Comparison of ENCODE assay signal across 10 mouse cellular contexts in the genomic region with DNA sequence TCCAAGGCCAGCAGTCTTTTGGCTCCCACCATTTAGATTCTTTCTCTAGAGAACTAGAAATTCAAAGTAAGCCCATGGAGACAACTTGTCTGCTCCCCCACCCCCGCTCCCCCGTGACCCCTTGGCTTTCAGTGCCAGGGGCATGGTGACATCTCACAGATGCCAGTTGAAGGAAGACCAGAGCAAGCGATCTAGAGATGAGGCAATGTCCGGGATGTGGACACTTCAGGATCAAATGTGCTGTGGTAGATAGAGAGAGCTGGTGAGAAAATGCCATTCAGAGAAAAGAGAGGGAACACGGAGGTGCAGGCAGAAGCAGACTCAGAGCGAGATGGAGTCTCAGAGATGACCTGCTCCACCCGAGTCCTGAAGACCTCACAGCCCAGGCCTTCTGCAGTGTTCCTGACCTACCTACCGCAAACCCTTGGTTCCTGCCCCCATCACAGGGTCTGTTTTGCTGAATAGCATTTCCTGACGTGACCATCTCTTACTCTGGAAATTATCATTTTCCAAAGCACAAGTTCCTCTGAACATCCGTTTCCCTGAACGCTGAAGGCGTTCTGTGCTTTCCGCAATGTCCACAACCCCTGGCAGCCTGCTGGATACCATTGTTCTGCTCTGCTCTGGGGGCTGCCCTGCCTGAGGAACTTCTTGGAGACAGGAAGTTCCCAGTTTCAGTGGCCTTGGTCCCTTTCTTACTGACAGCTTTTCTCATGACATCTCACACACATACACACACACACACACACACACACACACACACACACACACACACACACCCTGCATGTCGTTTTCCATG. TPM values are rescaled to one million over a fixed set of nuclear protein-coding genes. Genes with fewer than 3 reads are reported as not detected.
DNase-seq lines count a peak whose midpoint lies in the region; ATAC-seq lines count a peak whose summit lies in the region.
"Had no signal": no experiment of that assay in that cellular context is flagged by ENCODE, and none has a peak within 500 bp of the region (broad histone marks: within the 10 kb centered on the region; RNA-seq: fewer than 3 reads in every experiment).

No protein-coding gene starts in this region.

- no peaks in the 10 kb centered on the region for H3K9me3 ChIP-seq in hindbrain, embryonic 13.5 days
- H3K9me3 ChIP-seq in hindbrain, embryonic 16.5 days (ENCODE audit: control insufficient read depth, low read length) = no peaks in the 10 kb centered on the region
- no peaks in the 10 kb centered on the region for H3K9me3 ChIP-seq in heart, embryonic 11.5 days (replicated peaks; ENCODE audit: control insufficient read depth, low read length)
- no peaks in the 10 kb centered on the region for H3K9me3 ChIP-seq in limb, embryonic 10.5 days (replicated peaks)

- no peak overlapping the region for H3K4me2 ChIP-seq in hindbrain, embryonic 13.5 days
- no peak overlapping the region for H3K4me2 ChIP-seq in hindbrain, embryonic 16.5 days (ENCODE audit: low read length)
- H3K4me2 ChIP-seq in heart, embryonic 11.5 days = no peak overlapping the region

- no peak for ATAC-seq in hindbrain, embryonic 13.5 days (ENCODE audit: low FRiP score)
- no peak for ATAC-seq in hindbrain, embryonic 16.5 days
- ATAC-seq in heart, embryonic 11.5 days (replicated peaks; ENCODE audit: insufficient number of reproducible peaks, low FRiP score, low TSS enrichment) = no peak
- ATAC-seq in erythroid progenitor cell, adult 5-6 weeks (replicated peaks; ENCODE audit: low FRiP score, poor library complexity, severe bottlenecking) = no peak

- H3K36me3 ChIP-seq in hindbrain, embryonic 13.5 days = no peaks in the 10 kb centered on the region
- no peaks in the 10 kb centered on the region for H3K36me3 ChIP-seq in hindbrain, embryonic 16.5 days (ENCODE audit: control insufficient read depth, insufficient read depth, low read length)
- H3K36me3 ChIP-seq in heart, embryonic 11.5 days (ENCODE audit: control insufficient read depth, insufficient read depth, low read length) = no peaks in the 10 kb centered on the region
- no peaks in the 10 kb centered on the region for H3K36me3 ChIP-seq in limb, embryonic 10.5 days

- no peak overlapping the region for H3K9ac ChIP-seq in hindbrain, embryonic 13.5 days
- H3K9ac ChIP-seq in hindbrain, embryonic 16.5 days (ENCODE audit: low read depth, low read length) = no peak overlapping the region
- H3K9ac ChIP-seq in heart, embryonic 11.5 days (ENCODE audit: low read depth, low read length) = no peak overlapping the region

- WGBS in hindbrain, embryonic 13.5 days = 83% methylated on average over 14 of the region's 14 CpGs
- 81% methylated on average over 14 of the region's 14 CpGs for WGBS in hindbrain, embryonic 16.5 days
- 54% methylated on average over 14 of the region's 14 CpGs for WGBS in heart, embryonic 11.5 days (ENCODE audit: insufficient replicate concordance)
- 83% methylated on average over 14 of the region's 14 CpGs for WGBS in limb, embryonic 10.5 days

- 0 out of 2 replicates have a peak overlapping the region, but pooled peaks have one; percentile 2 for H3K27ac ChIP-seq in hindbrain, embryonic 13.5 days
- H3K27ac ChIP-seq in hindbrain, embryonic 16.5 days (ENCODE audit: low read depth, low read length) = no peak overlapping the region
- peak overlapping the region; percentile 67 for H3K27ac ChIP-seq in heart, embryonic 11.5 days (ENCODE audit: low read depth, low read length)
- H3K27ac ChIP-seq in limb, embryonic 10.5 days = peak overlapping the region; percentile 33; the same call in 1 of the 2 replicates

- H3K27me3 ChIP-seq in hindbrain, embryonic 13.5 days = no peaks in the 10 kb centered on the region
- H3K27me3 ChIP-seq in hindbrain, embryonic 16.5 days (replicated peaks; ENCODE audit: control insufficient read depth, insufficient read depth, low read length) = no peaks in the 10 kb centered on the region
- H3K27me3 ChIP-seq in heart, embryonic 11.5 days (ENCODE audit: control insufficient read depth, insufficient read depth, low read length) = no peaks in the 10 kb centered on the region
- H3K27me3 ChIP-seq in limb, embryonic 10.5 days (ENCODE audit: low read depth, poor library complexity, severe bottlenecking) = 0 out of 2 replicates have a peak, but pooled peaks cover 9% of the 10 kb centered on the region

- peaks cover 28% of the 10 kb centered on the region for H3K4me1 ChIP-seq in hindbrain, embryonic 13.5 days (replicated peaks)
- H3K4me1 ChIP-seq in hindbrain, embryonic 16.5 days (ENCODE audit: control insufficient read depth, insufficient read depth, low read depth, low read length) = peaks cover 13% of the 10 kb centered on the region
- peaks cover 9% of the 10 kb centered on the region for H3K4me1 ChIP-seq in heart, embryonic 11.5 days (ENCODE audit: control insufficient read depth, insufficient read depth, low read length)
- H3K4me1 ChIP-seq in limb, embryonic 10.5 days = peaks cover 29% of the 10 kb centered on the region

- DNase-seq in limb, embryonic 10.5 days (ENCODE audit: low spot score) = no peak
- peak; percentile 61 for DNase-seq in lung, postnatal 36 days
- DNase-seq in right cerebral cortex, postnatal 36 days (ENCODE audit: low spot score in 2 of 2) = no peak
- DNase-seq in thymus, postnatal 0 days (ENCODE audit: low spot score) = no peak
- DNase-seq: cerebellum, adult 9-10 months had no signal

- no peak overlapping the region for H3K4me3 ChIP-seq in hindbrain, embryonic 13.5 days
- no peak overlapping the region for H3K4me3 ChIP-seq in hindbrain, embryonic 16.5 days (ENCODE audit: low read length)
- no peak overlapping the region for H3K4me3 ChIP-seq in heart, embryonic 11.5 days (ENCODE audit: low read depth, low read length)
- no peak overlapping the region for H3K4me3 ChIP-seq in limb, embryonic 10.5 days
- H3K4me3 ChIP-seq: myocyte had no signal

RNA-seq across cellular contexts. Expression of gene Chst15, which starts 22.2 kb away (rescaled TPM):
- polyA plus RNA-seq in hindbrain, embryonic 13.5 days (2015; fragmentation: Nextera tagmentation; extraction: Ambion mirVana) = 22.2 and 24.4 TPM in 2 replicates
- polyA plus RNA-seq in hindbrain, embryonic 16.5 days (2015; fragmentation: Nextera tagmentation; extraction: Ambion mirVana) = 18.5 and 24.4 TPM in 2 replicates
- 2.4 and 3.3 TPM in 2 replicates for polyA plus RNA-seq in heart, embryonic 11.5 days (2014; fragmentation: Nextera tagmentation; extraction: Ambion mirVana)
- 9.2 and 9.6 TPM in 2 replicates for polyA plus RNA-seq in limb, embryonic 10.5 days (2016; fragmentation: Nextera tagmentation; extraction: Ambion mirVana)
- 5.9 and 8.2 TPM in 2 replicates for polyA plus RNA-seq in thymus, postnatal 0 days (2015; fragmentation: Nextera tagmentation; extraction: Ambion mirVana)
- 7.9 and 8.0 TPM in 2 replicates for total RNA-seq in erythroid progenitor cell, adult 5-6 weeks (2015; ENCODE audit: low replicate concordance)
- total RNA-seq in erythroid progenitor cell, adult 5-6 weeks (2017; ENCODE audit: low replicate concordance) = 3.6 and 3.8 TPM in 2 replicates
